Mouse (Mus musculus): Measurements from ENCODE around the gene P2rx6. TPM values are rescaled to one million over a fixed set of nuclear protein-coding genes. Genes with fewer than 3 reads are reported as not detected.
"Not testable (repeated sequence)": the region's sequence is repeated elsewhere in the genome, so short reads cannot be mapped to it uniquely, and the experiment has no call there.

Gene P2rx6
- 1 to 10 TPM; 8.7 to 9.1 TPM for total RNA-seq (2021)
- long read RNA-seq, experiment 1, partial matches to known transcripts = 3 of 12 reads
- long read RNA-seq, experiment 1, other reads (novel, unspliced or antisense) = 5 of 12 reads
- long read RNA-seq, experiment 2, transcript P2rx6-201 (12 exons, 2,345 nt) = major isoform, 13 of 18 reads
- long read RNA-seq, experiment 2, partial matches to known transcripts = 0 of 18 reads
- long read RNA-seq, experiment 2, other reads (novel, unspliced or antisense) = 5 of 18 reads

GRCm38 (mm10) chr16:17561751-17562208 lies at the start of gene P2rx6:
Gene P2rx6 (plus strand): TSS chr16:17561885.
- peak; percentile 70 for DNase-seq

DNA sequence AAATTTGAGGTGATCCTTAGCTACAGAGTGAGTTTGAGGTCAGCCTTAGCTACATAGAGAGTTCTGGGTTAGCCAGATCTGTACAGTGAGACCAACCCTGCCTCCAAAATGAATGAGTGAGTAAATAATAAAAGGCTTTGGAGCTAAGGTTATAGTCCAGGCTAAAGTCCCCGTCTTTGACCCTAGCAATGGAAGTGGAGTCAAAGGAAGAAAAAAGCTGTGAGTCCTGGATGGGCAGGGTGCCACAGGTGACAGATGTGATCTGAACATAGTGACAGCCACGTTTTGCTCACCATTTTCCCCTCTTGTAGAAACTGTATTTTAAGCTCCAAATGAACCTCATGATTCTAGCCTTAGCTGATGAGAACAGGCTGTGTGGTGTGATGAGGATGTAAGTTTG lies 42.8 kb upstream of the P2rx6 start:
- no peak for DNase-seq

- DNase-seq = no peak
These were observed 37.5 kb upstream of the P2rx6 start for GRCm38 (mm10) chr16:17524156-17524555.

DNA sequence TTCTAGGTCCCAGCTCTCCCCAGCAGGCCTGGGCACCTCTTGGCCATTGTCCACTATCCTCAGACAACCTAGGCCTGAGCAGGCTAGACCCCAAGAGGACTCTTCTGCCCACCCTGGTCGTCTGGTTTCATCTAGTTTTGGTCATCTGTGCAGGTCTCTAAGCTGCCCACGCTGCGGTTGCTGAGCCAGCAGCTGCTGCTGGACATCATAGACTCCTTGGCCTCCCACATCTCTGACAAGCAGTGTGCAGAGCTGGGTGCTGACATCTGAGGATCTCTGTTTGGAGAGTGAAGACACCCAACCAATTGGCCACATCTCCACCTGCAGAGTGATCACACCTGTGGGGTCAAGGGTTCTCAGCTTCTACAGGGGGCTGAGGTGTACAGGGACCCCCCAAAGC lies 36.2 kb upstream of the P2rx6 start:
- no peak for DNase-seq

GRCm38 (mm10) chr16:17526223-17526622 lies 35.5 kb upstream of the P2rx6 start:
- DNase-seq = no peak

DNA sequence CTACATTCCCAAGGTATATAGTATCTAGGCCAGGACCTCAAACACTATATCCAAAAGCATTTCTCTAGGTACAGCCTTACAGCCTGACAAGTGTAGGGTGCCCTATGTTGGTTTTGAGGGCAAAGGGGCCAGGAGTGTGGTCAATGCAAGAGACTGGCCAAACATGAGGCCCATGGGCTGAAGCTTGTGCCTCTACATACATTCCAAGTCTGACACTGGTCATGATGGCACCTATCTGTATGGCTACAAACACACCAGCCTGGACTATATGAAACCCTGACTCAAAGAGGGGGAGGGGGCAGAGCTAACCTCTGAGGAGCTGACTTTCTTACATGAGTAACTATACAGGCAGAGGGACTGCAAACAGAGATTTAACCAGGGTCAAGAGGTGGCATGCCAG lies 34.1 kb upstream of the P2rx6 start:
- DNase-seq = no peak

- DNase-seq = no peak
These were observed 33.4 kb upstream of the P2rx6 start for GRCm38 (mm10) chr16:17528276-17528675.

DNA sequence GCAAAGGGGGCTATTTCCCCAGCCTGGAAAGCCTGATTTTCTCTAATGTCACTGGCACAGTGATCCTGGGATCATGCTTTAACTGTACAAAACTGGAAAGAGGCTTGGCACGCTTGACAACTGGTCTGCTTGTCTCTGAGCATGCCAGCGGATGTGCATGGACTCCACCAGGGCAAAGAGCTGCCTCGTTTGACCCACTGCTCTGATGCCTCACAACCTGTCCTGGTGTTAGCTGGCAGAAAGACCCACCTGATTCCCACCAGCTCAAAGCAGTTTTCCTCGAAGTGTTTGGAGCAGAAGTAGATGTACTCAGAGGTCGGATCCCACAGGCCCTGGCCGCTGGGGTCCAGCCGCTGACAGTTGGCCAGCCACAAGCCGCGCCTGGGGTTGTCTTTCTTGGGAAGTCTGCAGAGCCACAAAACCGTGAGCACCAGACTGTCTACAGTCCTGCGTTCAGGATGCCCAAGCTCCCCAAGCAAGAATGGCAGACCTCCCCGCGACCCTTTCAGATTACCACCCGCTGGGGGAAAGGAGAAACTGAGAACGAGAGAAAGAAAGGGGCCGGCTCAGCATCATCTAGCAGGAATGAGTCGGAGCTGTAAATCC lies 31.6 kb upstream of the P2rx6 start:
- no peak for DNase-seq

DNA sequence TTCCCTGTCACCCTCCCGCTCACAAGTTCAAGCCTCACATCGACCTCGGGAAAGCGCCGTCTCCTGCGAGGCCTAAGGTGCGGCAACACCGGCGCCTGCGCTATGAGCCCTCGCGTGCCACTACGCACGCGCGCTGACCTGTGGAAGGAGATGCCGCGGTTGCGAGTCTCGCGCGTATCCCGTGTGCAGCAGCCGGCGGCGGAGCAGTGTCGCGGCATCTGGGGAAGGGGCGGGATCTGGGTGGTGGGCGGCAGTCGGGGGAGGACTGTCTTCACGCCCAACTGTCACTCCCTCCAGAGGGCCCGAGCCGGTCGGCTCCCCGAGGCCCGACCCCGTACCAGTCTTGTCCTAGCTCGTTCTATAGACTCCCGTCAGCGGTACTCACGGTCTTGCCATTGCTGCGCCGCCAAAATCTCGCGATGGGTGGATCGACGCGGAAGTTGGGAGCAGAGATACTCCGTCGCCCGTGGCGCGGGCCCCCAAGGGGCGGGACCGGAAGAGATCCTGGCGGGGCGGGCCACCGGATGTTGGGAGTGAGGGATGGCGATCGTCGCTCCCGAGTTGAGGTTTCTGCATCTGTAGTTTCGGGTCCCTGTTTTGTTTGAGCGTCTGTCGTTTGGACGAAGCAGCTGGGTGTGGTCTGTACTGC lies 30.9 kb upstream of the P2rx6 start, which contains the start of gene Thap7:
Gene Thap7 (minus strand): TSS at position 497 of the 649 bp plus-strand sequence.
- peak; percentile 95 for DNase-seq

- DNase-seq = no peak
These were observed 29.4 kb upstream of the P2rx6 start for GRCm38 (mm10) chr16:17532271-17532670.

- no peak for DNase-seq
These were observed 28.9 kb upstream of the P2rx6 start for GRCm38 (mm10) chr16:17532676-17533329.

- no peak for DNase-seq
These were observed 25.1 kb upstream of the P2rx6 start for GRCm38 (mm10) chr16:17536584-17536983.

DNA sequence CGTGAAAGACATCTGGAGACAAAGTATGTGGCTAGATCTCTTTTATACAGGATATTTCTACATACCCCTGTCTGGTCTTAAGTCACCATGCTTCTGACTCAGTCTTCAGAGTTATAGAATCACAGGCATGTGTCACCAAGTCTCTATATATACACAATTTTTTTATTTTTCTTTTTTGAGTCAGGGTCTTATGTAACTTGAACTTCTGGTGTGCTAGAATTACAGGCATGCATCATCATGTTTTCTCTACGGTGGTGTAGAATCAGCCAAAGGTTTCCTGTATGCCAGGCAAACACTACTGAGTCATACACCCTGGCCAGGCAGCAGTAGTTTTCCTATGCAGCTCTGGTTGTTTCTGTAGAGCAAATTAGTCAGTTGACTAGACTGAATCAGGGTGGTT lies 19.1 kb upstream of the P2rx6 start:
- no peak for DNase-seq

GRCm38 (mm10) chr16:17552837-17553236 lies 8.8 kb upstream of the P2rx6 start:
- DNase-seq = no peak

DNA sequence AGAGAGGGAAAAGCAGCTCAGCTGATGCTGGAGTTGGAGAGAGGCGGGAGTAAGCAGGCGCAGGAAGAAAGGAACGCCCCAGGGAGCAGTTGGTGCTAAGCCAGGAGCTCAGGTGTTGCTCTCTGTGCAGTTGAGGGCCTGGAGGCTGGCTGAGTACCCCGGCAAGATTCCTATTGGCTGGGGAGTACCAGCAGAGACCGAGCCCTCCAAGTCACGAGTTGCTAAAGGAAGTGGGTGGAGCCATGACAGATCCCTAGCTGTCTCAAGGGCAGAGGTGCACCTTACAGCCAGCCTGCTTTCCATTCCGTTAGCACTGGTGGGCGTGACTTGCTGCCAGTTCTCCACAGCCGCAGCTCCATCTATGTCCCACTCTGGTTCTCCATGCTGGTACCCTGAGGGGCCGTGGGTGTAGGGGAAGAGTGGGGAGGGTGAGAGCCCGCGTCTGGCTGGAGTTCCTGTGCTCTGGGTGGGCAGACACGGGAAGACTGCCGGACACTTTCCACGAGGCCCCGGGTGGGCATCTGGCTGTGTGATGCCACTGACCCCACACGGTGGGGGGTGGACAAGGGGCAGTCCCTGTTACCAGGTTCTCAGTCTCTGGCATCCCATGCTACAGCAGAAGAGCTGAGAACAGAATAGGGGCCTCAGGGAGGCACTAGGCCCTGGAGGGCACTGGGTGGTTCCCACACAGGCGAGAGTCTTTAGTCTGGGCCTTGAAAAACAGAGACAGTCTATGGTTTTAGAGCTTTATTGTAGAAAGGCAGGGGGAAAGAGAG lies 7.6 kb upstream of the P2rx6 start:
- DNase-seq = no peak

- DNase-seq = not testable (repeated sequence)
These were observed 7.0 kb upstream of the P2rx6 start for GRCm38 (mm10) chr16:17554702-17555101.

DNA sequence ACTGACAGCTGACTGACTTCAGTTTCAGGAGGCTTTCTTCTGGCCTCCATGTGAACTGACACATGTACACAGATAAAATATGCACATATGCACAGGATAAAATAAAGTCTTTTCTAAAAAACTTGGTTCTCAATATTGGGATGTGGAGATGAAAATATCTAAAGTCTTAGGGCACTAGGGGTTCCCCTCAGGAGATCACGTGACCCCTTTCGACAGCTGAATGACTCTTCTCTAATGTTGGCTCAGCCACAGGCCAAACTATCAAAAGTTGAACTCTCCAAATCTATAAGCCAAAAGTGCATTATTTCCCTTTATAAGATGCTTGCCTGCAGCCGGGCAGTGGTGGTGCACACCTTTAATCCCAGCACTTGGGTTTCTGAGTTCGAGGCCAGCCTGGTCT lies 5.5 kb upstream of the P2rx6 start:
- DNase-seq = no peak

DNA sequence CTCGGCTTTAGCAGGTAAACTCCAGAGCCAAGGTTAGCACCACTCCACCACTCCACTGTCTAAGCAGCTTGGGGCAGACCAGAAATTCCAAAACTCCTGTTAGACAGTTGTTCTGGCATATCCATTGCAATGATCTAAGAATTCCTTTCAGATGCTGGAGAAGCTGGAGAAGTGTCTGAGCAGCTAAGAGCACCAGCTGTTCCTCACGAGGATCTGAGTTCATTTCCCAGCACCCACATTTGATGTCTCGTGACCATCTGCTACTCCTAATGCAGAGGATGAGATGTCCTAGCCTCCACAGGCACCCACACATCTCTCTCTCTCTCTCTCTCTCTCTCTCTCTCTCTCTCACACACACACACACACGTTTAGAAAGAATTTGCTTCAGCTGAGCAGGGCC lies 4.8 kb upstream of the P2rx6 start:
- DNase-seq = no peak

GRCm38 (mm10) chr16:17557947-17558480 lies 3.7 kb upstream of the P2rx6 start:
- peak; percentile 35 for DNase-seq

DNA sequence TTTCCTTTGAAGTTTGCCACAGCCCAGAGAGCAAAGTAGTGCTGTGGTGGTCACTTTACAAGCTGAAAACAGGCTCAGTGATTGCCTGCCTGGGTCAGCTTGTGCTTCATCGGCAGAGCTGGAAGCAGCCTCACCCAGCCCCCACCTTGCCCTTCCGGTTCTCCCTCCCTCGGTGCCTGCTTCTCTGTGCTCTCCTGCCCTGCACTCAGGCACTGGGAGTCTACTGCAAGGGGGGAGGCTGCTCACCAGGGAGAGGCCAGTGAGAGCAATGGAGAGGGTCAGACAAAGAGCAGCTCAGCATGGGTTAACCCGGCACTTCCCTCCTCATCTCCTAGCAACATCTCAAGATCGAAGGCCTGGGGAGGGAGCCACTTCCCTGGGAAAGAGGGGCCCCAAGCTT lies 2.9 kb upstream of the P2rx6 start:
- DNase-seq = no peak

GRCm38 (mm10) chr16:17559396-17560027 lies 2.2 kb upstream of the P2rx6 start:
- no peak for DNase-seq

Data from gastrocnemius, postnatal 25 days (tissue).